8 mouse cellular contexts compared by ENCODE assay signal in the genomic region with DNA sequence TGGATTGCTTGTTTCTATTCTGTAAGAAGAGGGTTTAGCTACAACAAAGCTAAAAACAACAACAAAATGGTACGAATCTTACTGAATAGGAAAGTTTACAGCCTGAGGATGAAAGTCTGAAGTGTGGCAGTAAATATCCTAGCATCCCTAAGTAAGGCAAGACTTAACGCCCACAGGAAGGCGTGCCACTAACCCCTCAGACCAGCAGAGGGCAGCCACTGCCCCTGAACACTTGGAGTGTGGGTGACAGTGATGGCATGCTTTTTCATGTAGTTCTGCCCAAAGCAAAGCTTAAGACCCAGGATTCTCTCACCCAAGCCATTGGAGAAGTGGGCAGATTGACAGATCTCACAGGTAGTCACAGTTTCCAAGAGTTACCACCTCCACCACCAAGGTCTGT. TPM values are rescaled to one million over a fixed set of nuclear protein-coding genes. Genes with fewer than 3 reads are reported as not detected.
DNase-seq lines count a peak whose midpoint lies in the region; ATAC-seq and TF ChIP-seq lines count a peak whose summit lies in the region.

No protein-coding gene starts in this region.

- H3K27ac ChIP-seq in forebrain, postnatal 0 days (ENCODE audit: low read depth, low read length), result no peak overlapping the region
- no peak overlapping the region for H3K27ac ChIP-seq in forebrain, embryonic 10.5 days
- H3K27ac ChIP-seq in midbrain, embryonic 10.5 days (replicated peaks), result no peak overlapping the region
- no peak overlapping the region for H3K27ac ChIP-seq in midbrain, embryonic 16.5 days (ENCODE audit: low read length)

- no peaks in the 10 kb centered on the region for H3K27me3 ChIP-seq in forebrain, postnatal 0 days (ENCODE audit: insufficient read depth, low read length)
- no peaks in the 10 kb centered on the region for H3K27me3 ChIP-seq in forebrain, embryonic 10.5 days (ENCODE audit: poor library complexity, severe bottlenecking)
- H3K27me3 ChIP-seq in midbrain, embryonic 10.5 days (ENCODE audit: low read depth, poor library complexity, severe bottlenecking), result no peaks in the 10 kb centered on the region
- no peaks in the 10 kb centered on the region for H3K27me3 ChIP-seq in midbrain, embryonic 16.5 days (ENCODE audit: control insufficient read depth, insufficient read depth, low read depth, low read length)

- TF ChIP-seq CTCF in forebrain, postnatal 0 days (IDR thresholded peaks at IDR 0.05; ENCODE audit: low read depth), result peak; percentile 78

- H3K9me3 ChIP-seq in forebrain, postnatal 0 days (ENCODE audit: low read length), result no peaks in the 10 kb centered on the region
- no peaks in the 10 kb centered on the region for H3K9me3 ChIP-seq in forebrain, embryonic 10.5 days
- H3K9me3 ChIP-seq in midbrain, embryonic 10.5 days (replicated peaks), result no peaks in the 10 kb centered on the region
- H3K9me3 ChIP-seq in midbrain, embryonic 16.5 days (replicated peaks; ENCODE audit: control insufficient read depth, low read length, poor library complexity, severe bottlenecking), result no peaks in the 10 kb centered on the region

- peak; percentile 65 for DNase-seq in forebrain, postnatal 0 days
- DNase-seq in forebrain, embryonic 10.5 days (ENCODE audit: extremely low spot score, low spot score), result no peak
- DNase-seq in midbrain, embryonic 10.5 days (ENCODE audit: low spot score), result peak; percentile 30
- peak; percentile 33 for DNase-seq in c-Kit-positive CD71-positive TER-119-positive erythroid progenitor cells, embryonic 14.5 days (ENCODE audit: low spot score)
- DNase-seq in urinary bladder, adult 18-20 months (ENCODE audit: low spot score in 2 of 2), result no peak
- no peak for DNase-seq in heart, adult 8-10 months (ENCODE audit: low spot score)

- H3K36me3 ChIP-seq in forebrain, postnatal 0 days (ENCODE audit: insufficient read depth), result peaks cover 48% of the 10 kb centered on the region
- H3K36me3 ChIP-seq in forebrain, embryonic 10.5 days (replicated peaks), result peaks cover 50% of the 10 kb centered on the region
- peaks cover 57% of the 10 kb centered on the region for H3K36me3 ChIP-seq in midbrain, embryonic 10.5 days
- peaks cover 17% of the 10 kb centered on the region for H3K36me3 ChIP-seq in midbrain, embryonic 16.5 days (ENCODE audit: control insufficient read depth, insufficient read depth, low read length)

- no peak overlapping the region for H3K9ac ChIP-seq in forebrain, postnatal 0 days
- H3K9ac ChIP-seq in midbrain, embryonic 16.5 days (ENCODE audit: low read depth, low read length), result no peak overlapping the region

- peak; percentile 66 for ATAC-seq in forebrain, postnatal 0 days
- ATAC-seq in midbrain, embryonic 16.5 days, result no peak
- peak; percentile 70 for ATAC-seq in megakaryocyte, adult 5-6 weeks (ENCODE audit: poor library complexity, severe bottlenecking)

- H3K4me1 ChIP-seq in forebrain, postnatal 0 days (ENCODE audit: insufficient read depth), result no peaks in the 10 kb centered on the region
- H3K4me1 ChIP-seq in forebrain, embryonic 10.5 days, result peaks cover 5% of the 10 kb centered on the region; the same call in 1 of the 2 replicates
- peaks cover 6% of the 10 kb centered on the region; the same call in 1 of the 2 replicates for H3K4me1 ChIP-seq in midbrain, embryonic 10.5 days
- no peaks in the 10 kb centered on the region for H3K4me1 ChIP-seq in midbrain, embryonic 16.5 days (ENCODE audit: control insufficient read depth, insufficient read depth, low read length)

- WGBS in forebrain, postnatal 0 days, result 38% methylated on average over 3 of the region's 3 CpGs
- WGBS in forebrain, embryonic 10.5 days, result 38% methylated on average over 3 of the region's 3 CpGs
- 44% methylated on average over 3 of the region's 3 CpGs for WGBS in midbrain, embryonic 10.5 days
- 36% methylated on average over 3 of the region's 3 CpGs for WGBS in midbrain, embryonic 16.5 days

- no peak overlapping the region for H3K4me3 ChIP-seq in forebrain, postnatal 0 days (ENCODE audit: low read depth, low read length)
- H3K4me3 ChIP-seq in forebrain, embryonic 10.5 days, result no peak overlapping the region
- no peak overlapping the region for H3K4me3 ChIP-seq in midbrain, embryonic 10.5 days
- H3K4me3 ChIP-seq in midbrain, embryonic 16.5 days (ENCODE audit: low read depth, low read length), result no peak overlapping the region

- no peak overlapping the region for H3K4me2 ChIP-seq in forebrain, postnatal 0 days (ENCODE audit: low read depth)
- H3K4me2 ChIP-seq in midbrain, embryonic 16.5 days (ENCODE audit: low read length), result no peak overlapping the region

RNA-seq across cellular contexts. Expression of gene Spaca9, which starts 11.1 kb away (rescaled TPM):
- not detected in 2 replicates for total RNA-seq in forebrain, postnatal 0 days (2014; rRNA removed)
- 3.1 and 3.6 TPM in 2 replicates for polyA plus RNA-seq in forebrain, postnatal 0 days (2015; fragmentation: Nextera tagmentation; extraction: Ambion mirVana)
- polyA plus RNA-seq in forebrain, embryonic 10.5 days (2016; fragmentation: Nextera tagmentation; extraction: Ambion mirVana), result 2.7 and 3.3 TPM in 2 replicates
- polyA plus RNA-seq in midbrain, embryonic 10.5 days (2016; fragmentation: Nextera tagmentation; extraction: Ambion mirVana), result 1.7 and 3.2 TPM in 2 replicates
- polyA plus RNA-seq in midbrain, embryonic 16.5 days (2015; fragmentation: Nextera tagmentation; extraction: Ambion mirVana), result 1.8 and 2.8 TPM in 2 replicates
- total RNA-seq in megakaryocyte, adult 5-6 weeks (2015), result 19.2 and 23.6 TPM in 2 replicates
- total RNA-seq in megakaryocyte, adult 5-6 weeks (2017), result 23.2 and 28.0 TPM in 2 replicates
- total RNA-seq in heart, adult 8-10 months (2022), result not detected

RNA-seq across cellular contexts. Expression of gene Ak8, which starts 11.5 kb away (rescaled TPM):
- total RNA-seq in forebrain, postnatal 0 days (2014; rRNA removed), result 1.1 and 1.7 TPM in 2 replicates
- polyA plus RNA-seq in forebrain, postnatal 0 days (2015; fragmentation: Nextera tagmentation; extraction: Ambion mirVana), result 3.4 and 5.2 TPM in 2 replicates
- 0.68 and 0.69 TPM in 2 replicates for polyA plus RNA-seq in forebrain, embryonic 10.5 days (2016; fragmentation: Nextera tagmentation; extraction: Ambion mirVana)
- 0.61 and 0.72 TPM in 2 replicates for polyA plus RNA-seq in midbrain, embryonic 10.5 days (2016; fragmentation: Nextera tagmentation; extraction: Ambion mirVana)
- 3.4 and 4.5 TPM in 2 replicates for polyA plus RNA-seq in midbrain, embryonic 16.5 days (2015; fragmentation: Nextera tagmentation; extraction: Ambion mirVana)
- total RNA-seq in megakaryocyte, adult 5-6 weeks (2015), result 17.0 and 18.0 TPM in 2 replicates
- 5.9 and 6.4 TPM in 2 replicates for total RNA-seq in megakaryocyte, adult 5-6 weeks (2017)
- under 1 TPM in 1 of 4 experiments, not detected in 3; 0.26 TPM for total RNA-seq in heart, adult 8-10 months (2022)

RNA-seq across cellular contexts. Expression of gene Tsc1, which starts 47.4 kb away (rescaled TPM):
- total RNA-seq in forebrain, postnatal 0 days (2014; rRNA removed), result 35.4 and 43.4 TPM in 2 replicates
- polyA plus RNA-seq in forebrain, postnatal 0 days (2015; fragmentation: Nextera tagmentation; extraction: Ambion mirVana), result 7.7 and 16.8 TPM in 2 replicates
- 22.9 and 26.5 TPM in 2 replicates for polyA plus RNA-seq in forebrain, embryonic 10.5 days (2016; fragmentation: Nextera tagmentation; extraction: Ambion mirVana)
- 21.7 and 25.7 TPM in 2 replicates for polyA plus RNA-seq in midbrain, embryonic 10.5 days (2016; fragmentation: Nextera tagmentation; extraction: Ambion mirVana)
- polyA plus RNA-seq in midbrain, embryonic 16.5 days (2015; fragmentation: Nextera tagmentation; extraction: Ambion mirVana), result 30.4 and 37.9 TPM in 2 replicates
- total RNA-seq in megakaryocyte, adult 5-6 weeks (2015), result 8.9 and 10.9 TPM in 2 replicates
- total RNA-seq in megakaryocyte, adult 5-6 weeks (2017), result 11.7 and 12.9 TPM in 2 replicates
- total RNA-seq in heart, adult 8-10 months (2022), result 10 to 100 TPM; 23.7 to 31.3 (median 28.8) TPM

Comparison
In these comparisons a context has a peak if more than half of its experiments do, and no peak if none do; other contexts are left out.
1. DNase-seq: peak in forebrain, postnatal 0 days (single experiment), midbrain, embryonic 10.5 days (single experiment) and c-Kit-positive CD71-positive TER-119-positive erythroid progenitor cells, embryonic 14.5 days (single experiment); none in forebrain, embryonic 10.5 days (single experiment), urinary bladder, adult 18-20 months (0 of 2) and heart, adult 8-10 months (single experiment).